Mouse (Mus musculus) kidney, embryonic 14.5 days (tissue): ENCODE measurements around the gene Naip2. TPM values are rescaled to one million over a fixed set of nuclear protein-coding genes. Genes with fewer than 3 reads are reported as not detected.
"Not testable (repeated sequence)": the region's sequence is repeated elsewhere in the genome, so short reads cannot be mapped to it uniquely, and the experiment has no call there.

Experiments used
- ATAC-seq: fragments of 200-750 bp; cut with Nextera tagmentation; 2 replicates; pipeline ENCODE4 v1.8.0; 2017; ENCODE audit warnings: moderate number of reproducible peaks, mild to moderate bottlenecking, moderate TSS enrichment, moderate library complexity; ENCODE audit not compliant: low FRiP score, low TSS enrichment
- H3K27ac ChIP-seq: fragments of 300-500 bp; sonication (generic); 2 replicates; pipeline ENCODE4 v1.5.1; 2014; ENCODE audit warnings: low read depth, mild to moderate bottlenecking, low read length, moderate library complexity, mixed read lengths
- H3K27me3 ChIP-seq: fragments of 300-500 bp; sonication (generic); 2 replicates; pipeline ENCODE4 v1.6.1; 2014; ENCODE audit warnings: mild to moderate bottlenecking, low read length; ENCODE audit not compliant: control insufficient read depth, insufficient read depth
- H3K36me3 ChIP-seq: fragments of 300-500 bp; sonication (generic); 2 replicates; pipeline ENCODE4 v1.6.1; 2014; ENCODE audit warnings: low read length, mixed read lengths; ENCODE audit not compliant: control insufficient read depth, insufficient read depth
- H3K4me1 ChIP-seq: fragments of 300-500 bp; sonication (generic); 2 replicates; pipeline ENCODE4 v1.6.1; 2014; ENCODE audit warnings: low read length, mixed read lengths; ENCODE audit not compliant: control insufficient read depth, insufficient read depth
- H3K4me2 ChIP-seq: fragments of 300-500 bp; sonication (generic); replicated peaks from 2 replicates; pipeline ENCODE4 v1.6.1; 2014; ENCODE audit warnings: low read depth, mild to moderate bottlenecking, low read length
- H3K4me3 ChIP-seq: fragments of 300-500 bp; sonication (generic); 2 replicates; pipeline ENCODE4 v1.5.1; 2014; ENCODE audit warnings: mild to moderate bottlenecking, low read length
- H3K9ac ChIP-seq: fragments of 300-500 bp; sonication (generic); 2 replicates; pipeline ENCODE4 v1.6.1; 2014; ENCODE audit warnings: low read depth, mild to moderate bottlenecking, low read length, moderate library complexity
- H3K9me3 ChIP-seq: fragments of 300-500 bp; sonication (generic); 2 replicates; pipeline ENCODE4 v1.6.1; 2016; ENCODE audit warnings: low read length; ENCODE audit not compliant: control insufficient read depth
- WGBS: fragments of 180-500 bp; shearing (Covaris S2); extraction: QIAGEN DNeasy Blood & Tissue Kit; methylation state at CpG from one replicate; pipeline ENCODE4 v1.1.7; 2014; 5-methylcytosine and 5-hydroxymethylcytosine counted together
- polyA plus RNA-seq: library from polyadenylated mRNA; unstranded; fragments of >200 nt; fragmentation: Nextera tagmentation; extraction: Ambion mirVana; gene quantifications from 2 replicates; pipeline ENCODE4 v1.2.1, GENCODE M21; 2014

Gene Naip2
- 0.31 and 0.57 TPM in 2 replicates for polyA plus RNA-seq

- ATAC-seq, H3K4me1 ChIP-seq, H3K9ac ChIP-seq, H3K27ac ChIP-seq, H3K9me3 ChIP-seq, H3K27me3 ChIP-seq, H3K4me2 ChIP-seq, H3K36me3 ChIP-seq, H3K4me3 ChIP-seq: not testable (repeated sequence)
- 74% methylated on average over 3 of the region's 3 CpGs for WGBS
Measured at GRCm38 (mm10) chr13:100201659-100202333, at the start of gene Naip2. Gene Naip2 (minus strand): TSS chr13:100202092.

- H3K4me1 ChIP-seq, H3K36me3 ChIP-seq, ATAC-seq, H3K9ac ChIP-seq, H3K27ac ChIP-seq, H3K4me2 ChIP-seq, H3K4me3 ChIP-seq, H3K27me3 ChIP-seq, H3K9me3 ChIP-seq: not testable (repeated sequence)
- 78% methylated on average over 5 of the region's 5 CpGs for whole genome bisulfite sequencing
Measured at GRCm38 (mm10) chr13:100246896-100247519, 45.1 kb upstream of the Naip2 start.

DNA sequence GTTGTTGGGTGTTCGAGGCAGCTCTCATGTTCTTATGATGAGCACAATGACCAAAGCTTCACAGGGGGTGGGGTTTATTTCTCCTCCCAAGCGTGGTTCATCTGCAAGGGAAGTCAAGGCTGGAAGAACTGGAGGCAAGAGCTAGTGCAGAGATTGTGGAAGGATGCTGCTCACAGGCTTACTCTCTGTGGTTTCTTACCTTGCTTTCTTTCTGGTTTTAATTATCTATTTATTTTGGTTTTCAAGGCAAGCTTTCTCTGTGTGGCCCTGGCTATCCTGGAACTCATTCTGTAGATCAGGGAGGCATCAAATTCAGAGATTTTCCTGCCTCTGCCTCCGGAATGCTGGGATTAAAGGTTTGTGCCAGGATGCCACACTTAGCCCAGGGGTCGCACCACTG, 44.3 kb upstream of the Naip2 start, which contains the start of gene Naip5:
Naip5 (minus strand) TSS at position 101 of the 400 bp plus-strand sequence.
- WGBS: 79% methylated on average over 4 of the region's 4 CpGs
- H3K27me3 ChIP-seq, H3K4me3 ChIP-seq, H3K9ac ChIP-seq, H3K4me2 ChIP-seq, ATAC-seq, H3K4me1 ChIP-seq, H3K27ac ChIP-seq, H3K9me3 ChIP-seq, H3K36me3 ChIP-seq: not testable (repeated sequence)

DNA sequence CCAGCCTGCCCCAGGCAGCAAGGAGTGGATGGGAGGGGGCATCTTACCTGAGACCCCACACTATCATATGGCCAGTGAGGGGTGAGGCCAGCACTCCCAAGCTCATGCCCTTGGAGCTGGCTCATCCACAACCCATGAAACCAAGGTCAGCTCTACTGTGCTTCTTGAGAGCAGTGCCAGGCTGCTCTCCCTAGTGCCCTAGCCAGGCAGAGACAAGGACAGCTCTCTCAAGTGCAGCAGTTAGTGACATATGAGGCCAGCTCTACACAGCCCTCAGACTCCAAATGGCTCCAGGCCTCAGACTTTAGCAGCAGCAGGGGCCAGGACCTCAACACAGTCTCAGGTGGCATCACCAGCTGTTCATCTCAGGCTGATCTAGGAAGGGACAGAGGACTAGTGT, 41.8 kb upstream of the Naip2 start:
- H3K4me1 ChIP-seq: no peaks in the 10 kb centered on the region
- ATAC-seq: no peak
- H3K9me3 ChIP-seq: no peaks in the 10 kb centered on the region

DNA sequence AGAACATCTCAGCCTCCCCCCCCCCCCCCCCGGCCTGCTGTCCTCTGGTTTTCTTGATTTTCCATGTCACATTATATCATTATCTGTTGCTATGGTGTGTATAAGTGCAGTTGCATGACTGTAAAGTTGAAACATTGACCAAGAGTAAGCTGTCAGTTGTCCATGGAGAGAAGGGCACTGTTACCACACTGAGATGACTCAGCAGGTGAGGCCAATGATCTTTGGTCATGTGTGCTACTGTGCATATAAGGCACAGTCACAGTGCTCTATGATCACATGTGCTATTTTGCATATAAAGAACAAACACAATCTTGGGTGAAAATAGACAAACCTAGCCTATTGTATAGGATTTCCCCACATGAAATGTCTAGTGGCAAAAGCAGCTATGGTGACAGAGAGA, 11.8 kb upstream of the Naip2 start:
- WGBS: 91% methylated on average over 1 of the region's 1 CpGs
- not testable (repeated sequence) for H3K36me3 ChIP-seq, H3K27me3 ChIP-seq, H3K4me3 ChIP-seq, H3K4me2 ChIP-seq, H3K9me3 ChIP-seq, ATAC-seq, H3K9ac ChIP-seq, H3K4me1 ChIP-seq, H3K27ac ChIP-seq

More for the DNA sequence above, 41.8 kb upstream of the Naip2 start:
- Histone ChIP-seq H3K27ac (no peak overlapping the region), H3K4me2 (no peak overlapping the region), H3K9ac (no peak overlapping the region), H3K27me3 (no peaks in the 10 kb centered on the region), H3K36me3 (no peaks in the 10 kb centered on the region), H3K4me3 (no peak overlapping the region)

DNA sequence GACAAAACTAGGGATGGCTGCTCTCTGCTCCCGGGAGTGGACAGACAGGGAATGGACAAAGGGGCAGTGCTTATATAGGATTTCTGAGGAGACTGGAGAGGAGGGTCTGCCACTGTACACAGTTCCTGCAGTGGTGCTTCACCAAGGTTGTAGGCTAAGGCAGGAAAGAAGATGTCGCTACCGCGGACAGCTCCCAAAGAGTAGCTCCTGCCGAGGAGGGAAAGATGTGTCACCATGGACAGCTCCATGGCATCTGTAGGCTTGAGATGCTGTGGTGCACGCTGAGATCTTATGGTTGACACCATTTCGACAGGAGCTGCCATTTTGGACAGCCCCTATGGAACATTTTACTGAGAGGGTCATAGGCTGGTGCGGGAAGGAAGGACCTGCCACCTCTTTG, 8.6 kb upstream of the Naip2 start:
- no peak overlapping the region for H3K4me3 ChIP-seq
- H3K4me1 ChIP-seq: no peaks in the 10 kb centered on the region
- H3K4me2 ChIP-seq: no peak overlapping the region
- WGBS: 26% methylated on average over 8 of the region's 8 CpGs
- H3K9me3 ChIP-seq: no peaks in the 10 kb centered on the region
- H3K27me3 ChIP-seq: no peaks in the 10 kb centered on the region
- peak; percentile 55; the same call in 1 of the 2 replicates for ATAC-seq
- H3K27ac ChIP-seq: no peak overlapping the region
- H3K36me3 ChIP-seq: no peaks in the 10 kb centered on the region
- H3K9ac ChIP-seq: no peak overlapping the region

GRCm38 (mm10) chr13:100203319-100203718, 1.4 kb upstream of the Naip2 start:
- no peak overlapping the region for H3K4me2 ChIP-seq
- no peaks in the 10 kb centered on the region for H3K4me1 ChIP-seq
- no peak overlapping the region for H3K27ac ChIP-seq
- H3K9me3 ChIP-seq: no peaks in the 10 kb centered on the region
- WGBS: 97% methylated on average over 1 of the region's 1 CpGs
- ATAC-seq: no peak
- no peaks in the 10 kb centered on the region for H3K36me3 ChIP-seq
- no peak overlapping the region for H3K4me3 ChIP-seq
- H3K27me3 ChIP-seq: no peaks in the 10 kb centered on the region
- no peak overlapping the region for H3K9ac ChIP-seq

DNA sequence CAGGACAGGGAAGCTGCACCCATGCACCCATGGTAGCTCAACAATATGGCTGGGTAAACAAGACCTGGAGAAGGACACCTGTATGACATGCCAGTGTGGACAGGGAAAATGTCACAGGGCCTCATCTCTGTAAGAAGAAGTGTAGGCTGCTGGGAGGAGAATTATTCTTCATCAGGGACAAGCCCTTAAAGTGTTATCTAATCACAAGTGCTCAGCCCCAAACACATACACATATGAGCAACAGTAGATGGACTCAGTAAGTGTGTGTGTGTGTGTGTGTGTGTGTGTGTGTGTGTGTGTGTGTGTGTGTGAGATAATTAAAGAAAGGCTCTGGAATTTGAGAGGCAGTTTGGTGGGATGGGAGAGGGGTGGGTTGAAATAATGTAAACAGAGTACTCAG, 1.1 kb downstream of the Naip2 start:
- H3K9me3 ChIP-seq: no peaks in the 10 kb centered on the region
- no peaks in the 10 kb centered on the region for H3K4me1 ChIP-seq
- H3K27me3 ChIP-seq: no peaks in the 10 kb centered on the region
- H3K4me2 ChIP-seq: no peak overlapping the region
- no peak overlapping the region for H3K27ac ChIP-seq
- H3K9ac ChIP-seq: no peak overlapping the region
- no peak for ATAC-seq
- no peaks in the 10 kb centered on the region for H3K36me3 ChIP-seq
- no peak overlapping the region for H3K4me3 ChIP-seq

DNA sequence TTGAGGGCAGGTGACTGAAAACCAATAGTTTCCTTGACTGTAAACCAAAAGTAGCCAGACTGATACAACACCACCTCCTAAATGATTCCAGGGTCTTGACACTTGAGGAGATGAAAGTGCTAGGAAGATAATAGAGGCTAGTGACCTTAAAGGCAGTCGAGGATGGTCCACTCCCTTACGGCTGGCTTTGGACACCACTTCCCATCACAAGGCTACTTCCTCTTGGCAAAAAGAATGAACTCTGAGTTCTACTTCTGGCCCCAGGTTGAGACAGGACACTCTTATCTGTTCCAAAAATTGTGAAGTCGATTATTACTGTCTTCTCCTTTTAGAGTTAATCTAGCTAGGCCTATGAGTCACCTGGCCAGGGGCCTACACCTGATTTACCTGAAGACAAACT, 6.5 kb downstream of the Naip2 start:
- no peaks in the 10 kb centered on the region for H3K36me3 ChIP-seq
- ATAC-seq: no peak
- no peak overlapping the region for H3K9ac ChIP-seq
- H3K4me3 ChIP-seq: no peak overlapping the region
- H3K4me1 ChIP-seq: no peaks in the 10 kb centered on the region
- no peaks in the 10 kb centered on the region for H3K27me3 ChIP-seq
- H3K27ac ChIP-seq: no peak overlapping the region
- H3K9me3 ChIP-seq: no peaks in the 10 kb centered on the region
- 69% methylated on average over 3 of the region's 3 CpGs for WGBS
- no peak overlapping the region for H3K4me2 ChIP-seq
